Mouse (Mus musculus) lung, adult 2 months (tissue): ENCODE data around the gene Clhc1.

ENCODE experiments used
- CTCF ChIP-seq: fragments of 200-500 bp; IDR thresholded peaks from 2 replicates; pipeline ENCODE4 v1.5.1; 2011; ENCODE audit warnings: mild to moderate bottlenecking, low read length, control low read depth; ENCODE audit not compliant: insufficient read depth
- POLR2A ChIP-seq: fragments of 200-500 bp; IDR thresholded peaks from 2 replicates; pipeline ENCODE4 v1.6.1; 2011; ENCODE audit warnings: low read depth, mild to moderate bottlenecking, control low read depth, low read length, borderline replicate concordance; ENCODE audit errors: extremely low read depth

GRCm38 (mm10) chr11:29503948-29504893, 43.5 kb upstream of the Clhc1 start:
- TF ChIP-seq POLR2A (no peak), CTCF (no peak)
